Mouse (Mus musculus): Measurements from ENCODE around the gene Gm49320. TPM values are rescaled to one million over a fixed set of nuclear protein-coding genes. Genes with fewer than 3 reads are reported as not detected.

Gm49320 gene
- polyA plus RNA-seq, 1 experiment from 2014 or later = 0.74 TPM

- Histone ChIP-seq H3K4me2 (replicated peaks; ENCODE audit: low read depth) (peak overlapping the region; percentile 90), H3K27me3 (replicated peaks; ENCODE audit: control insufficient read depth, insufficient read depth, low read length) (peaks cover 16% of the 10 kb centered on the region), H3K36me3 (ENCODE audit: control insufficient read depth, insufficient read depth) (no peaks in the 10 kb centered on the region), H3K4me3 (ENCODE audit: low read depth, low read length) (peak overlapping the region; percentile 41), H3K27ac (ENCODE audit: low read depth, low read length) (peak overlapping the region; percentile 21; the same call in 1 of the 2 replicates), H3K9me3 (ENCODE audit: control insufficient read depth) (no peaks in the 10 kb centered on the region), H3K9ac (ENCODE audit: low read depth, low read length) (peak overlapping the region; percentile 37), H3K4me1 (replicated peaks; ENCODE audit: control insufficient read depth, insufficient read depth, low read length) (peaks cover 16% of the 10 kb centered on the region)
- no peak; the same call in 1 of the 2 replicates for ATAC-seq
- TF ChIP-seq CTCF (IDR thresholded peaks at IDR 0.05; ENCODE audit: low read depth) = no peak
- under 1% methylated on average over 25 of the region's 25 CpGs for WGBS
These were observed 25.9 kb upstream of the Gm49320 start for GRCm38 (mm10) chr8:4212809-4213209.

GRCm38 (mm10) chr8:4213210-4214005, 25.3 kb upstream of the Gm49320 start:
- TF ChIP-seq CTCF (IDR thresholded peaks at IDR 0.05; ENCODE audit: low read depth) = no peak
- Histone ChIP-seq H3K4me1 (replicated peaks; ENCODE audit: control insufficient read depth, insufficient read depth, low read length) (peaks cover 16% of the 10 kb centered on the region), H3K9me3 (ENCODE audit: control insufficient read depth) (no peaks in the 10 kb centered on the region), H3K27ac (ENCODE audit: low read depth, low read length) (peak overlapping the region; percentile 21; the same call in 1 of the 2 replicates), H3K4me2 (replicated peaks; ENCODE audit: low read depth) (peak overlapping the region; percentile 90), H3K4me3 (ENCODE audit: low read depth, low read length) (peak overlapping the region; percentile 41), H3K36me3 (ENCODE audit: control insufficient read depth, insufficient read depth) (no peaks in the 10 kb centered on the region), H3K9ac (ENCODE audit: low read depth, low read length) (peak overlapping the region; percentile 37), H3K27me3 (replicated peaks; ENCODE audit: control insufficient read depth, insufficient read depth, low read length) (peaks cover 21% of the 10 kb centered on the region)
- ATAC-seq = peak; percentile 67
- 3% methylated on average over 18 of the region's 18 CpGs for WGBS

GRCm38 (mm10) chr8:4214006-4214980, 24.4 kb upstream of the Gm49320 start:
- Histone ChIP-seq H3K36me3 (ENCODE audit: control insufficient read depth, insufficient read depth) (no peaks in the 10 kb centered on the region), H3K4me3 (ENCODE audit: low read depth, low read length) (peak overlapping the region; percentile 41), H3K27ac (ENCODE audit: low read depth, low read length) (peak overlapping the region; percentile 64; the same call in 1 of the 2 replicates), H3K4me1 (replicated peaks; ENCODE audit: control insufficient read depth, insufficient read depth, low read length) (peaks cover 16% of the 10 kb centered on the region), H3K9ac (ENCODE audit: low read depth, low read length) (0 out of 2 replicates have a peak overlapping the region, but pooled peaks have one; percentile 37), H3K4me2 (replicated peaks; ENCODE audit: low read depth) (peak overlapping the region; percentile 90), H3K27me3 (replicated peaks; ENCODE audit: control insufficient read depth, insufficient read depth, low read length) (peaks cover 21% of the 10 kb centered on the region), H3K9me3 (ENCODE audit: control insufficient read depth) (no peaks in the 10 kb centered on the region)
- TF ChIP-seq CTCF (IDR thresholded peaks at IDR 0.05; ENCODE audit: low read depth) = no peak
- 5% methylated on average over 33 of the region's 33 CpGs for WGBS
- peak; percentile 81 for ATAC-seq

- no peak overlapping the region; the same call in 1 of the 2 replicates for H3K9ac ChIP-seq (ENCODE audit: low read depth, low read length)
These were observed 22.4 kb upstream of the Gm49320 start for GRCm38 (mm10) chr8:4216296-4216695.

GRCm38 (mm10) chr8:4216791-4217621, 21.7 kb upstream of the Gm49320 start, which contains the start of gene Prr36:
Gene Prr36 (minus strand): TSS chr8:4217459.
- H3K4me1 ChIP-seq (replicated peaks; ENCODE audit: control insufficient read depth, insufficient read depth, low read length) = peaks cover 16% of the 10 kb centered on the region
- H3K36me3 ChIP-seq (ENCODE audit: control insufficient read depth, insufficient read depth) = no peaks in the 10 kb centered on the region
- no peak within 1 kb of the TSS for H3K27ac ChIP-seq (ENCODE audit: low read depth, low read length)
- peak within 1 kb of the TSS; percentile 46 for H3K4me3 ChIP-seq (ENCODE audit: low read depth, low read length)
- H3K9ac ChIP-seq (ENCODE audit: low read depth, low read length) = peak within 1 kb of the TSS; percentile 22; the same call in 1 of the 2 replicates
- no peak for TF ChIP-seq CTCF (IDR thresholded peaks at IDR 0.05; ENCODE audit: low read depth)
- WGBS = 2% methylated on average over 44 of the region's 44 CpGs
- H3K27me3 ChIP-seq (replicated peaks; ENCODE audit: control insufficient read depth, insufficient read depth, low read length) = peaks cover 21% of the 10 kb centered on the region
- ATAC-seq = no peak
- H3K9me3 ChIP-seq (ENCODE audit: control insufficient read depth) = no peaks in the 10 kb centered on the region
- H3K4me2 ChIP-seq (replicated peaks; ENCODE audit: low read depth) = peak within 1 kb of the TSS; percentile 72

More at GRCm38 (mm10) chr8:4216296-4216695, 22.4 kb upstream of the Gm49320 start:
- Histone ChIP-seq H3K36me3 (ENCODE audit: control insufficient read depth, insufficient read depth) (no peaks in the 10 kb centered on the region), H3K27ac (ENCODE audit: low read depth, low read length) (no peak overlapping the region), H3K4me2 (replicated peaks; ENCODE audit: low read depth) (peak overlapping the region; percentile 72), H3K4me1 (replicated peaks; ENCODE audit: control insufficient read depth, insufficient read depth, low read length) (peaks cover 16% of the 10 kb centered on the region), H3K27me3 (replicated peaks; ENCODE audit: control insufficient read depth, insufficient read depth, low read length) (peaks cover 21% of the 10 kb centered on the region), H3K4me3 (ENCODE audit: low read depth, low read length) (peak overlapping the region; percentile 46), H3K9me3 (ENCODE audit: control insufficient read depth) (no peaks in the 10 kb centered on the region)
- no peak for TF ChIP-seq CTCF (IDR thresholded peaks at IDR 0.05; ENCODE audit: low read depth)
- 11% methylated on average over 18 of the region's 18 CpGs for WGBS
- no peak for ATAC-seq
